Mouse (Mus musculus) spleen, postnatal 10 days (tissue): ENCODE data around the gene Saal1.
"Not testable (repeated sequence)": the region's sequence is repeated elsewhere in the genome, so short reads cannot be mapped to it uniquely, and the experiment has no call there.

Experiments
- DNase-seq, 2 experiments: peaks; one replicate each; pipeline ENCODE4 v3.0.0; 2021 to 2022; ENCODE audit warnings: low spot score in 2 of 2

The Saal1 gene

DNA sequence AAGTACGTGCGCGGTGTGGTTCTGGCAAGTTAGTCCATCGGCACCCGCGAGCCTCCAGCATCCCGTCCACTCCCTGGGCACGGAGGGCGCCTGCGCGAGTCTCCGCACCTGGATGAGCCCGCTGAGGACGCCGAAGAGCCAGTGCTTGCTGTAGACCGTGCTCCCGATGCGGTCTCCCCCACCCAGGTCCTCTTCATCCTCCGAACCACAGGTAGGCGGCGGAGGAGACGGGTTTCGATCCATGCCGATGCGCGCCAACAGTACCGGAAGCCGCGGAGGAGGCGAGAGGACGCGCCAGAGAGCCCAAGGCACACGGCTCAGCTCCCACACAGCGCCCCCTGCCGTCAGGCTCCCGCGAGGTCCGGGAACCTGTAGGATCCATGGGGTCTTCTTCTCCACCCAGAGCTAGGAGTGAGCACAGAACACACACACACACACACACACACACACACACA is at the start of gene Saal1:
Gene Saal1, minus strand, starts transcription at position 291 of the 455 bp plus-strand sequence.
- DNase-seq, result peak; percentile 80 to 93

DNA sequence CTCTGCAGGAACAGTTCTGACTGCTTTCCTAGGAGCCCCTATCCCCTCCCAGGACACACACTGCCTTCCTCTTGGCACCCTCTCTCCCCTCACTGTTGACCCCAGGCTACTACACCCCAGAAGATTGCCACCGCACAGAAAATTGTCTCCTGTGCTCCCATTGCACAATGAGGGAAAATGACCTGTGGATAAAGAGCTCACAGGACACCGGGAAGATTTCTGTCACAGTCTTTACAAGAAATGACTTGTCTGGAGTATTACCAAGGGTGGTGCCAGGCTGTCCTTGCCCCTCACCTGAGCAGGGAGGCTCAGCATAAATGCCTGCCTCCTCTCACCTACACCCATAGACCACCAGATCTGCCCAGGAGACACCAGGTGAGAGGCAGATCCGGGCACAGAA is 41.0 kb upstream of the Saal1 start, which contains the start of gene Saa2:
Gene Saa2, plus strand, starts transcription at position 301 of the 400 bp plus-strand sequence.
- DNase-seq, result no peak

DNA sequence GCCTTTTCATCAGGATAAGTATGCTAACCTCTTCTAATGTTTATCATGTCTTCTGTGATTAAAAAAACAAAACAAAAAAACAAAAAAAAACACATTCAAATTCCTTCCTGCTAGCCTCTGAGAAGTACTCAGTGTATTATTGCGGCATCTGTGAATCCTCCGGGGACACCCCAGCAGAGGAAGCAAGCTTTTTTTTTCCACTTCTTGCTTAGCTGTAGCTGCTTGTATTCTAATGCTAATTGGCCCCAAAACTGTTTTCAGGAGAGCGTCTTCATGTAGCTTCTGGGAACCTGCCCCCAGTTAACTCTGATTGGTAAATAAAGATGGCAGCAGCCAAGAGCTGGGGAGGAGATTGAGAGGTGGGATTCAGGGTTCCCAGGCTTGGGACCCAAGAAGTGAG is 38.0 kb upstream of the Saal1 start:
- DNase-seq, result no peak

DNA sequence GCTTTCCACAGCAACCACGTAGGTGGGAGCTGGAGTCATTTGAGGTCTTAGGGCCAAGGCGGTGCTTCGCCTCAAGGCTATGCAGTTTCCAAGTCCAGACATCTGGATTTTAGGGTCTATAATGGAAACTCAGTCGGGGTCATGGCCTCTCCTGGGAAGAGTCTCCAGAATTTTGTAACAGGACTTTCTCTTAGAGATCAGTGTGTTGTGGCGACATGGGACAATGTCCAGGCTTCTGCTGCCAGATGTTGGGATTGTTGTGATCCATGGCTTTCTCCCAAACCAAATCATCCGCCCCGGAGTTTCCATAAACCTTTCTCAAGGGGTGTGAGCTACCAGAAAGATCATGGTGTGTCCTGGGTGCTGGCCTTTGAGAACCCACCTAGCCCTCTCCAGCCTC is 35.9 kb upstream of the Saal1 start:
- no peak for DNase-seq

DNA sequence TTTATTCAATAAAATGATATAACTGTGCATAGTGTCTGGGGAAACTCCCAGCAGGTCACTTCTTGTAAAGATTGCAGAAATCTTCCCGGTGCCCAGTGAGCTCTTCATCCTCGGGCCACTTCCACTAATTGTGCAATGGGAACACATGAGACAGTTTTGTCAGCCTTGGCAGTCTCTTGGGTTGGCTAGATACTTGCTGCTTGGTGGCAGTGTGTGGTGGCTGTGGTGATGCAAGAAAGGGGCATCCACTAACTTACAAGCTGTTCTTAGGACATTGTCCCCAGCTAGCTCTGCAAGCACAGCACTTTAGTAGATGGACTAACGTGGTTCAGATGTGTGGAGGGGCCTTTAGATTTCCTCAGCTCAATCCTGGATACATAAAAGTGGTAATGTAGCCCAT is 35.3 kb upstream of the Saal1 start:
- DNase-seq, result no peak

DNA sequence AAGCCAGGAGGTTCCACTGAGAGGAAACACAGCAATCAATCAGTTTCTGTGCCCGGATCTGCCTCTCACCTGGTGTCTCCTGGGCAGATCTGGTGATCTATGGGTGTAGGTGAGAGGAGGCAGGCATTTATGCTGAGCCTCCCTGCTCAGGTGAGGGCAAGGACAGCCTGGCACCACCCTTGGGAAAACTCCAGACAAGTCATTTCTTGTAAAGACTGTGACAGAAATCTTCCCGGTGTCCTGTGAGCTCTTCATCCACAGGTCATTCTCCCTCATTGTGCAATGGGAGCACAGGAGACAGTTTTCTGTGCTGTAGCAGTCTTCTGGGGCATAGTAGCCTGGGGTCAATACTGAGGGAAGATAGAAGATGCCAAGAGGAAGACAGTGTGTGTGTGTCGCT is 32.4 kb upstream of the Saal1 start, which contains the start of gene Saa1:
Gene Saa1, minus strand, starts transcription at position 101 of the 400 bp plus-strand sequence.
- not testable (repeated sequence) for DNase-seq

DNA sequence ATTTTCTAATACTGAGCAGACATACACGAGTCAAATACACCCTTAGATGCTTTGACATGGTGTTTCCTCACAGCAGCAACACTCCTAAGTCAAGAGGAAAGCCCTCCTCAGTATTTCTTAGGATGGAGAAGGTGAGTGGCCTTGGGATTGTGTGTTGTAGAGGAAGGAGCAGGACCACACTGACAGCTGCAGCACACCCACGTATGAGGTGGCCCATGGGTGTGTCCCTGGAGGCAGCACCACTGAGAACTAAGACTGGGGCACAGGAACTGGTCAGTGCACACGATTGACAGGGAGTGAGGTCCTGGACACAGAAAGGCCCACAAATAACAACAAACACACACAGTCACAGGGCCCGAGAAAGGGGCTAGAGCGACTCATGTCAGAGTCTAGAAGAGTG is 29.6 kb upstream of the Saal1 start:
- DNase-seq, result not testable (repeated sequence)

DNA sequence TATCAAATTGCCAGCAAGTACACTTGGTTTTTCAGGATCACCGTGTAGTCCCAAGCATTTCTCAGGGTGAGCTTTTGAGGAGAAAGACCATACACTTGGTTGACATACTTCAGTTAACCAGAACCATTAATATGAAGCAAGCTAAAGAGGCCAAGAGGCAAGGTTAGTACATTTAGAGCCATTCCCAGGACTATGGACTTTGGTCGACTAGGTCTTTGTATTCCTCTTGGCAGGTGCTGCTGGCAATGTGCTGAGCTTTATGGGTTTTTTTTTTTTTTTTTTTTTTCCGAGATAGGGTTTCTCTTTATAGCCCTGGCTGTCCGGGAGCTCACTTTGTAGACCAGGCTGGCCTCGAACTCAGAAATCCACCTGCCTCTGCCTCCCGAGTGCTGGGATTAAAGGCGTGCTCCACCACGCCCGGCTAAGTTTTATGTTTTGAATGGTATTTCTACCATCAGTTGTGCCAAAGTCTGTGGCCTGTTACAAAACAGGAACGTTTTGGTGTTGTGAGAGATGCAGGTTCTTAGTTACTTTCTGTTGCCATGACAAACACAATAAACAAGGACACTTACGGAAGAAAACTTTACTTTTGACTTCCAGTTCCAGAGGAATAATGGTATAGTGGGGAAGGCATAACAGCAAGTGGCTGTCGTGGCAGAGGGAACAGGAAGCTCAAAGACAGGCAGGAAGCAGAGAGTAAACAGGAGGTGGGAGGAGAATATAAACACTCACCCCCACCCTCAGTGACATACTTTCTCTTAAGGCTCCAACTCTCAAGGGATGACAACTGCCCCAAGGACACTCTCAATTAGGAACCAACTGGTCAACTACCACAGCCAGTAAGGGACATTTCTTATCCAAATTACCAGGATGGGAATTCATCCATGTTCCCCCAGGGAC is 28.3 kb upstream of the Saal1 start:
- DNase-seq, result no peak

DNA sequence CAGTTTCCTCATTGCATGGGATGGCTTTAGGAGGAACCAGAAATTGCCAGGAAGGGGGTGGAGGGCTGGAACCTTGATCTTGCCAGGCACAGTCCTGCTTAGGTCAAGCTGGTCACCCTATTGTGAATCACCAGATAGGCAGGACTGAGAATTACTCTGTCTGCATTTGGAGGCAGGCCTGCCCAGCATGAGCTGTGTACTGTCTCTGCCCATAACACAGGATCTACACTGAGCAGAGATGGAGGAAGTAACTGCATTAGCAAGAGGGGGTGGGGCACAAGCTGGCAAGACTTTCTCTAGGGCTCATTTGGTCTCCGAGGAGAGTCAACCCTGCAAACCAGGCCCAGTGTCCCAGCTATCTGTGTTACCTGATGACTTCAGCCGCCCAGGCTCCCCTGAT is 24.5 kb upstream of the Saal1 start:
- DNase-seq, result peak in 1 of 2 experiments; percentile 58

DNA sequence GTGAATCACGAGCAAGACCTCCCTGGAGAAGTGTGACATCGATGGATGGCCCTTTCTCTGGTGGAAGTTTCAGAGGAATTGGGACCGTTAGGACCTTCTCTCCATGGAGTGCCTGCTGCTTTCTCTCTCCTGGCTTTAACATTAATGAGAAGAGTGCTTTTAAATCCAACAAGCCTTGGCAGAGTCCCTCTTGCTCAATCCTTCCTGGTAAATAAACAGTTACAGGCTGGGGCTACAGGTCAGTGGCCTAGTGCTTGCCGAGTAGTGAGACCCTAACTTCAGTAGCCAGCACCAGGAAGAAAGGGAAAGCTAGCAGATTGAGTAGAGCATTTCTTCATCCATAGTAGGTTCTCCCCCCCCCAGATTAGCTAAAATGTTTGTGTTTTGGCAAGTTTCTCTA is 22.0 kb upstream of the Saal1 start, which contains the start of gene Saa4:
Gene Saa4, minus strand, starts transcription at position 146 of the 400 bp plus-strand sequence.
- DNase-seq, result no peak

DNA sequence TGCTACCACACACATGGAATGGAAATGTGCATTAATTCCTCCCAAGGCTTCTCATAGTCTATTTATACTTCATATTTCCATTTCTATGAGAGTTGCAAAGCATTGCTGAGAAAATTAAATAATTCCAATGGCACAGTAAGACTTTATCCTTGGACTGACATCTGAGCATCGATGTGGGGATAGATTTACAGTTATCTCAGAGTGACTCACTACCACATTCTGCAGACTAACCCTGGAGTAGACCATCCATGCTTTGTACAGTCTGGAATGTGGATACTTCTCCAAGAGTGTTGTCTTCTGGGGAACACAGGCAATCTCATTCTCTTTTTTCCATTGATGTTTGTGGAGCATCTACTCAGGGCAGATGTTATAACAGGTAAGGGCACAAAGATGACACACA is 17.1 kb upstream of the Saal1 start:
- DNase-seq, result no peak

DNA sequence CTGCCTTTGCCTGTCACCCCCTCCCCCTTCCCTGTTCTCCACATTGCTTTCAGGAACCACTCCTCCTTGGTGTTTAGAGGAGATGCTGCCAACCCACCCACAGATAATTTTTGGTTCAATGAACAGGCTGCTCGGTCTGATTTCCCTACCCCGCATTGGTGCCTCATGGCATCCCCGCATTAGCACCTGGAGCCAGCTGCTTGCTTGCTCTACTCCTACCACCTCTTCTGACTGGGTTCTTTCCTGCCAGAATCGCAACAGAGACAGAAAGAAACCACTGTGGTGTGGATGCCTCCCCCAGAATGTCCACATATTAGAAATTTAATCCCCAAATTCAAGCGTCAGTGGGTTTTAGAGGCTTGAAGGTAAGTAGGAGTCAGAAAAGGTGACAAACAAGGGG is 13.9 kb upstream of the Saal1 start:
- no peak for DNase-seq

DNA sequence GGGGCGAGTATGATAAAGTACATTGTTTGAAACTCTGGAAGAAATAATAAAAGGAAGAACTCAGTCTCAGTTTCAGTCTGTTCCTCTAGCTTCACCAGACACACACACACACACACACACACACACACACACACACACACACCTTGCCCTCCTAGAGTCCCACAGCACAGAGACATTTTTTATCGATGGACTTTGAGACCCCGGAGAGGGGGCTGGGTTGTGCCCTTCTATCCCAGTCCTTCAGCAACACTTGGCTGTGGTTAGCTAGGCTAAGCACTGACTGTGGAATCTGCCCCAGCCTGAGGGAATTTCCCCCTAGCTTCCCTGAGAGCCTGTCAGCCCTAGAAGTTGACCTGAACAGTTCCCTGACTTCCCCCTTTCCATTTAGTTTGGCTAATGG is 13.4 kb upstream of the Saal1 start:
- DNase-seq, result no peak

DNA sequence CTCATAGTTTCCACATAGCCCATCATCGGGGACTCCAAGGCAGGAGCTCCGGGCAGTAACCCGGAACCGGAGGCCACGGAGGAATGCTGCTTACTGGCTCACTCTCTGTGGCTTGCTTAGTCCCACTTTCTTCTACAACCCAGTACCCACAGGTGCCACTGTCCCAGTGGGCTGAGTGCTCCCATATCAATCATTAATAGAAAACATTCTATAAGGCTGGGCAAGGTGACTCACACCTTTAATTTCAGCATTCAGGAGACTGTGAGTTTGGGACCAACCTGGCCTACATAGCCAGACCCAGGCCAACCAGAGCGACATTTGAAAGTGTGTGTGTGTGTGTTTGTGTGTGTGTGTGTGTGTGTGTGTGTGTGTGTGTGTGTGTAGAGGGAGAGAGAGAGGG is 12.9 kb upstream of the Saal1 start:
- no peak for DNase-seq

DNA sequence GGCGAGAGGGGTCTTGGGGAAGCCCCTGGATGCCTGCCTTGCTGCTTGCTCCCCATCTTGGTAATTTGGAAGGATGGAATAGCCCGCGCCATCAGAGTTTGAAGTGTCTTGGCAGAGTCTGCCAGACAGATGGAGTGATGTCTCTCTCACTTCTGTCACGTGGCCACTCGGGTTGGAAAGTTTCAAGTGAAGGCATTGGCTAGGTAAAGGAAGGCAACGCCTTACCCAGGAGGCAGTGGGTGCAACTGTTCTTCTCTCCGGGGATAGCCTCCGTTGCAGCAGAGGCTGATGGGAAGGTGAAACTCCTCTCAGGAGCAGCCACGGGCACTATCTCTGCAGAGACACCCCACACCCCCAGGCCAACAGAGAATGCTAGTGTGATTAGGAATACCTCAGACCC is 10.0 kb upstream of the Saal1 start:
- DNase-seq, result no peak

DNA sequence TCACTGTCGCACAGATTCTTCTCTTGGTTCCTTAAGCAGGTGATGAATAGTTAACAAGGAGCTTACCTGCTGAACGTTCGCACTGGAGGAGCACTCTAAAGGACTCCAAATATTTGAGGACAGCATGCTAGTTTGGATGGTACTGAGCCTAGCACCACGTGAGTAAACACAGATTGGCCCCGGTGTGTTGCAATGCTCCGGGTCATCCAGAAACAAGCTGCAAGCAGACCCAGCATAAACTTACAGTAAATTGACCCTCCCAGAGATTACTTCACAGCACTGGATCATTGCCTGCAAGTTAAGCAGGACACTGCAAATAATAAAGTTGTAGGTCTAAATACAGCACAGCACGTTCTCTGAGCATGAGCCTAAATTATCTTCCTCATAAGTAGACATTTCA is 9.0 kb upstream of the Saal1 start:
- no peak for DNase-seq

DNA sequence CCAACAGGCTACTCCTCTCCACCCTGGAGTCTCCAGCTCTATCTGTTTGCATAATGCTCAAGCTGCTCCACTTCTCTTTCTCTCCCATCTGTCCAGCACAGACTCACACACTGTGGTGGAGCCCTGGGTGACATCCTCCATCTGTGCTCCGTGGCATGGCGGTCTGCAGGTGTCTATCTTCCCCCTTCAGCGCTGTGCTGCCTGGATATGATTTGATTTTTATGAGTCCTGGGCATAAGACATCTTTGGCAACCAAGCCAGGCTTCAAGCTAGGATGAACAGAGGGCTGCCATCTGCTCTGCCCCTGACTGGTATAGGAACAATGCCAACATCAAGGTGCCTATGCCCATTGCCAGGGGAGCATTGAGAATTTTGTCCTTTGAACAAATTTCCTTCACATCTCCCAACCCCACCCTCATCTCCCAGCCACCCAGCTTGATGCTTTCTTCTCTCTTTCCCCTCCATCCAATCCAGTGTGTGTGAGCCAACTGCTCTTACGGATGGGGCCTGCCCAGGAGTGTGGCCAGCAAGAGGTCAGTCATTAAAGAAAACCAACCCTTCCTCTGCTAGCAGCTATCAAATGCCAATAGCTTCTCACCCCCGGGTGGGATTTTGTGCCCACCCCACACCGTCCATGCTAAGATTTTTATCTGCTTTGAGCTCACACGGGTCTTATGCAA is 8.3 kb upstream of the Saal1 start:
- no peak for DNase-seq

DNA sequence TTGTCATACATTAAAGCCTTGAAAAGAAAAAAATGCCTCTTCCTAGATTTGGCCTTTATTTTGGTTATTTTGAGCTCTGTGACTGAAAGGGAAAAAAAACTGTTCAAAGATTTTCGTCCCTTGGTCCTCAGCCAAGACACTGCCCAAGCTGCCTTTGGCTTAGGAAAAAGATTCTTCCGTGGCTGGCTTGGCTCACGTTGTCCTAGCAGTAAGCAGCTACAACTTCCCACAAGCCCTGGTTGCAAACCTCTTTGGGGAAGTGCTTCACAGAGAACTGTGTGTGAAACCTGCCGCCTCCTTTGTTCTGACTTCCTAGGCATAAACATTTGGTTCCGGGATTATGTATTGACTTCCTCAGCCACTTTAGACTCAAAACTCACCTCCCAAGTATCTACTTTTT is 6.4 kb upstream of the Saal1 start:
- DNase-seq, result no peak

DNA sequence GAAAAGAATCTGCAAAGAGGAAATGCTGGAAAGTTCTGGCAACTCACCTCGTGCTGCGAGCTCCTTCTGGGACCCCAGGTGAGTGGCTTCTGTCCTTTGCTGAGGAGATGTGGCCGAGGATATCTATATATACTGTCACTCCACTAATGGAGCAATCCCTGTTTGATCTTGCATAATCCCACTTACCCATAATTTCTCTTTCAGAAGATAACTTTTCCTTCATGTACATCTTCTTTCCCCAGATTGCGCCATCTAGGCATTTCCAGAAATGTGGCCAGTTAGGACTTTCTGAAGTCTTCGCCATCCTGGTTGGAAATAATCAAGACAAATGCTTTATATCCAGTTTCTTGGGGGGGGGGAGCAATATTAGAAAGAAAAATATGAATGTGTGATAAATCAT is 5.1 kb upstream of the Saal1 start, which contains the start of gene Saa3:
Gene Saa3, minus strand, starts transcription at position 101 of the 400 bp plus-strand sequence.
- DNase-seq, result no peak

DNA sequence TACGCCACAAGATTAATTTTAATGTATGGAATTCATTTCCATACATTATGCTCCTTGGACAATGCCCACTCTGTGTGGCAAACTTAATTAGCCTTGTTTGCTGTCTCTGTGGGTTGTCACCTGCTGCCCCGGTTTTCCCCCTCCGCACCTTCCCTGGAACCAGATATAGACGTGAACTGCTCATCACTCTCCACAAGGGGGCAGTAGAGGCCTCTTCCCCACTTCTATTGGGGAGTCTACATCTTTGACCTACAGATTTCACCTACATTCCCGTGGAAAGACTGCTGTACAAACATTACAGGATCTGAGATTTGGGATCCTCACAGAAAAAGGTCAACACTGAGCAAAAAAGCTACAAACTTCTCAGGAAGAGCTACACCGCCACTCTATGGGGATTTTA is 4.0 kb upstream of the Saal1 start:
- DNase-seq, result peak; percentile 57 to 78

DNA sequence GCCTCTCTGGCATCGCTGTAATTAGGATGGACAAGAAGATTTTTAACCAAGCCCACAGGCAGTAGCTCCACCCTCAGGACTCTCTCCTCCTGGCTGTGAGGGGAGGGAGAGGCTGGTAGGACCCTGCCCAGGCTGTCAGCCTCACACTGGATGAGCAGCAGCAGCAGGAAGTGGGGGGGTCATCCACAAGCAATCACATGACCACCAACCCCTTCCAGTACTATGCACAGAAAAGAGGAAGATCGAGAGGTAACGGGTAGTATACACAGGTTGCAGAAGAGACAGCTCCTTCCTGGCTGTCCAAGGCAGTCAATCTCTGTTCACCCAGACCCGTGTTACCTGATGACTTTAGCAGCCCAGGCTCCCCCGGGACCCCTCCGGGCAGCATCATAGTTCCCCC is 1.8 kb upstream of the Saal1 start:
- peak in 1 of 2 experiments; percentile 23 for DNase-seq

DNA sequence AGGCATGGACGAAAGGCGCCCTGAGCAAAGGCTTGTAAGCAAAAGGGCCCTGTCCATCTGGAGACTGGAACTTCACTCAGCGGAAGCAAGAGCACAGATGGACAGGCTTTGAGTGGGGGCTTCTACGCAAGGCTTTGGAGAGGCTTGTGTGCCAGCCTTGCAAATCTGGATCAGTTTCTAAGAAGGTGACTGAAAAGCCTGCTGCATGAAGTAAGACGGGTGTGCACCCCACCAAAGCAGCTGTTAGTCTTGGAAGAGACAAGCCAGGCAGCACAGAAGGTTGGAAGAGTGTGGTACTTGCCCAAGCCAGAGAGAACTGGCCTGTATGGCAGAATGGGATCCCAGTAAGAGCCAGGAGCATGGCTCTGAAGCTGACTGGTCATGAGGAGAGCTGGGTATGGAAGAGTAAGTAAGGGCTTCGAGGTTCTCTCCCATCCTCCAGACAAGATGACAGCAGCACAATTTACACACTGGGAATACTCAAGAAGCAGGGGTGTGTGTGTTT is 9.9 kb downstream of the Saal1 start:
- no peak for DNase-seq
